Mouse (Mus musculus): ENCODE measurements around the gene Eps8l1. TPM values are rescaled to one million over a fixed set of nuclear protein-coding genes. Genes with fewer than 3 reads are reported as not detected.
A peak's percentile ranks its signal among the peaks of the same experiment; 100 is the strongest.

Gene Eps8l1
- polyA plus RNA-seq, 1 experiment from 2014 or later = 13.1 TPM

DNA sequence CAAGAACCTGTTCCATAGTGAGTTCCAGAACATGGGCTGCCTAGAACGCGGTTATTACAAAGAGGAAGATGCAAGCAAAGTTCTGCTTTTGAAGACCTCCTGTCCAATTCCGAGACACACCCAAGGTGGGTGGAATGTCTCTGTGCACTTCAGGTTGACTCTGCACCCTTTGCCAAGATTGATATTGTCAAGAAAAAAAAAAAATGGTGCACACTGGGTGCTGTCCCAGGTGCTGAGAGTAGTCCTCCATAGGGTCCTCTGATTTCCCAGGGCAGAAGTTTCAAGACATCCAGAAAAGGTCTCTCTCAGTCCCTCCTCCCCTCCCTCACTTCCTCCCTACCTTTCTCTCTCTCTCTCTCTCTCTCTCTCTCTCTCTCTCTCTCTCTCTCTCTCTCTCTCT lies 12.0 kb upstream of the Eps8l1 start:
- H3K9me3 ChIP-seq = no peaks in the 10 kb centered on the region
- no peaks in the 10 kb centered on the region for H3K36me3 ChIP-seq (replicated peaks)
- no peak overlapping the region for H3K4me2 ChIP-seq
- no peak for ATAC-seq (replicated peaks)
- H3K27me3 ChIP-seq (replicated peaks) = no peaks in the 10 kb centered on the region
- no peak overlapping the region for H3K27ac ChIP-seq
- WGBS = 87% methylated on average over 3 of the region's 3 CpGs
- no peak overlapping the region for H3K4me3 ChIP-seq
- peaks cover 7% of the 10 kb centered on the region for H3K4me1 ChIP-seq
- no peak overlapping the region for H3K9ac ChIP-seq

DNA sequence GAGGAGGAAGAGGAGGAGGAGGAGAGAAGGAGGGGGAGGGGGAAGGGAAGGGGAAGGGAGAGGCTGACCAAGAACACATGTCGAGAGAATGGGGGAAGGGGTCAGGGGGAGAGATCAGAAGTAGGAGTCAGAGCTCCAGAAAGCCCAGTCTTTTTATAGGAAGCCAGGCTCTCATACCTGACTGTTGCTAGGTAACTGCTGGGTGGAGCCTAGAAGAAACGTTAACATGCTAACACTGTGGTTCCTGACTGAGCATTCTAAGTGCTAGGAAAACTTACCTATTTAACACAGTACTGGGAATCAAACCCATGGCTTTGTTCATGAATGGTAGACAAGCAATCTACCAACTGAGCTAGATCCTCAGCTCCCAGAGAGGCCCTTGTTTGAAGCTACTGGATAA lies 11.3 kb upstream of the Eps8l1 start:
- H3K27me3 ChIP-seq (replicated peaks) = no peaks in the 10 kb centered on the region
- H3K4me2 ChIP-seq = no peak overlapping the region
- H3K4me1 ChIP-seq = peaks cover 7% of the 10 kb centered on the region
- H3K9ac ChIP-seq = no peak overlapping the region
- H3K36me3 ChIP-seq (replicated peaks) = no peaks in the 10 kb centered on the region
- no peaks in the 10 kb centered on the region for H3K9me3 ChIP-seq
- no peak overlapping the region for H3K4me3 ChIP-seq
- WGBS = 7% methylated on average over 2 of the region's 2 CpGs
- no peak for ATAC-seq (replicated peaks)
- no peak overlapping the region for H3K27ac ChIP-seq

DNA sequence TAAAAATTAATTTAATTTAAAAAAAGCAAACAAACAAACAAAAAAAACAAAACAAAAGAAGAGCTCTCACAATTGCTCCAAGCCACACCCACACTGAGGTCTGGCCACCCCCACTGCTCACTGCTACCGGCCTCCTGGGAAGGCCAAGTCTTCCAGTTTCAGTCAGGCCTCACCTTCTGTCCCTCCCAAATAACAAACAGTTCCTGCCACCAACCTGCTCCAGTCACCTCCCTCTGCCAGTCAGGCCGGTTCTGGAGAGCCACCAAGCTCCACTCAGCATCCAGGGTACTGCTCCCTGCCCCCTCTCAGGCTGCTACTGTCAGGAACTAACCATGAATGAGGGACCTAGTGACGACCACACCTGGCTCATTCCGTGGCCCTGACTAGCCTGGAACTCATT lies 7.8 kb upstream of the Eps8l1 start:
- no peak overlapping the region for H3K4me3 ChIP-seq
- WGBS = 41% methylated on average over 4 of the region's 4 CpGs
- H3K4me2 ChIP-seq = no peak overlapping the region
- no peaks in the 10 kb centered on the region for H3K4me1 ChIP-seq
- no peak overlapping the region for H3K9ac ChIP-seq
- H3K27ac ChIP-seq = no peak overlapping the region
- no peaks in the 10 kb centered on the region for H3K27me3 ChIP-seq (replicated peaks)
- H3K9me3 ChIP-seq = no peaks in the 10 kb centered on the region
- H3K36me3 ChIP-seq (replicated peaks) = no peaks in the 10 kb centered on the region
- ATAC-seq (replicated peaks) = no peak

DNA sequence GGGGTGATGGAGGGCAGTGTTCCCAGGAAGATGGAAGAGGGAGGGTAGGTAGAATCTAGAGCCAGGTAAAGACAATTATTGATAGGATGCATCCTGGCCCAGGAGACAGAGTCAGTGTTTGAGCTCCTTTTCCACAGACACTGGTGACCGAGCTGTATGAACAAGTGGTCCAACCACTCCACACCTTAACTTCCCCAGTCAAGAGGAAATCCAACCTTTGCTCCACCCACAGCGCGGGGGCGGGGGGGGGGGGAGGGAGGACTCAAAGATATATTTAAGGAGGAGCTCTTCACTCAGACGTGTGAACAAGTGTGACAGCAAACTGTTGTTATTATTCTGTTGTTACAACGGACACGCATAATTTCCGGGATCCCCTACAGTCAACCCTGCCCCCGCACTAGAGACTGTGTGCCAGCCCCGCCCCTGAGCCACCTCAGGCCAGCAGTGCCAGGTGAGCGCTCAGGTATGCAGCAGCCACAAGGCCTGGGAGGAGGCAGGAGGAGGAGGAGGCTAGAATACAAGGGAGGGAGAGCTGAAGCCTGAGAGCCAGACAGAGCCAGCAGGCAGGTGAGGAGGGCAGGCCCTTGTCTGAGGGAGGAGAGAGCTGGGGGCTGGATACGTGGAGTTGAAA lies 3.8 kb downstream of the Eps8l1 start:
- Histone ChIP-seq H3K4me1 (peaks cover 6% of the 10 kb centered on the region; the same call in 1 of the 2 replicates), H3K27me3 (replicated peaks) (no peaks in the 10 kb centered on the region; the same call in 1 of the 2 replicates), H3K4me2 (no peak overlapping the region), H3K36me3 (replicated peaks) (no peaks in the 10 kb centered on the region), H3K4me3 (no peak overlapping the region), H3K27ac (no peak overlapping the region), H3K9me3 (no peaks in the 10 kb centered on the region), H3K9ac (no peak overlapping the region)
- WGBS = 19% methylated on average over 11 of the region's 12 CpGs
- no peak for ATAC-seq (replicated peaks)

DNA sequence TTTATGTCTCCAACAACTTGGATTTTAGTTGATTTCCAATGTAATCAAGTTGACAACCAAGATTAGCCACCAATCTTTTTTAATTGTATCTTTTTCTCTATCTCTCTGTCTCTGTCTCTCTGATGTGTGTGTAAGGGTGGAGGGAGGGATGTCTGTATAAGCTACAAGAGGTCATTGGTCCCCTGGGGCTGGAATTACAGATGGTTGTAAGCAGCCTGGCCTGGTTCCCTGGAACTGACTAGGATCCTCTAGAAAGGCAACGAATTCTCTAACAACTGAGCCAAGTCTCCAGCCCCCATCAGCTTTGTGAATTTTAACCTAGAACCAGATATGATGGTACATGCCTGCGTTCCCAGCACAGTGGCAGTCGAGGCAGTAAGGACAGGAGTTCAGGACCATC lies 7.3 kb downstream of the Eps8l1 start:
- H3K9ac ChIP-seq = no peak overlapping the region
- H3K27ac ChIP-seq = no peak overlapping the region
- H3K27me3 ChIP-seq (replicated peaks) = peaks cover 16% of the 10 kb centered on the region
- peaks cover 14% of the 10 kb centered on the region for H3K4me1 ChIP-seq
- no peak for ATAC-seq (replicated peaks)
- no peak overlapping the region for H3K4me2 ChIP-seq
- H3K4me3 ChIP-seq = no peak overlapping the region
- 74% methylated on average over 3 of the region's 3 CpGs for WGBS
- no peaks in the 10 kb centered on the region for H3K36me3 ChIP-seq (replicated peaks)
- no peaks in the 10 kb centered on the region for H3K9me3 ChIP-seq

DNA sequence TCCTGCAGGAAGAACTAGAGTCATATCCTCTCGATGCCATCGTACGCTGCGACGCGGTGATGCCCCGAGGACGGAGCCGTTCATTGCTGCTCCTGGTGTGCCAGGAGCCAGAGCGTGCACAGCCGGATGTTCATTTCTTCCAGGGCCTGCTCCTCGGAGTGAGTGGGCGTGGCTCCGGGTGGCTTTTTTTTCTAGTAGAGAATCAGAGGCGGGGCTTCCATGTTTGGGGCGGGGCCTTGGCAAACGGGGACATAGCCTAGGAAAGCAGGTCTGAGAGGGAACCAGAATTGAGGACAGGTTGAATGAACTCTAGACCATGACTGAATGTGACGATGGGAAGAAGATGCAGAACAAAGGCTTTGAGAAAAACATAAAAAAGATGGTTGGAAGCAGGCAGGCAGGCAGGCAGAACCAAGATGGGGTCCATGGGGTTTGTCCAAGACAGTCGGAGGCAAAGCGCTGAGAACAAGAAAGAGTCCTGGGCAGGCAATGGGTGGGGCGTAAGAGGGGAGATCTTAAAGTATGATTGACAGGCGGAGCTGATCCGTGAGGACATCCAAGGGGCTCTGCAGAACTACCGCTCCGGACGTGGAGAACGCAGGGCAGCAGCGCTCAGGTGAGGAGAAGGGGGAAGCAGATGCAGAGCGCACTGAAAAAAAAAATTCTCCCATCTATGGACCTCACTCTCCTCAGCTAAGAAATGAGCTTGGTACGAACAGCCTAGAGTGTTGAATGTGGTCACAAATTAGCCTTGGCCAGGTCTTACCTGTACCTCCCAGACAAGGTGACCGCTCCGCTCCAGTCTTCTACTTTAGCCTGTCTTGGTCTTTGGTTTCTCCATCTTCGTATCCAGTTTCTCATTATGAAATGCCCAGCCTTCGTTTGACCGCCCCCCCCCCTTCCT lies 10.1 kb downstream of the Eps8l1 start:
- H3K27me3 ChIP-seq (replicated peaks) = peaks cover 38% of the 10 kb centered on the region
- ATAC-seq (replicated peaks) = peak; percentile 65
- peak overlapping the region; percentile 67 for H3K4me2 ChIP-seq
- H3K9ac ChIP-seq = peak overlapping the region; percentile 41
- H3K36me3 ChIP-seq (replicated peaks) = no peaks in the 10 kb centered on the region
- WGBS = 1% methylated on average over 34 of the region's 35 CpGs
- no peaks in the 10 kb centered on the region for H3K9me3 ChIP-seq
- peaks cover 14% of the 10 kb centered on the region for H3K4me1 ChIP-seq
- 0 out of 2 replicates have a peak overlapping the region, but pooled peaks have one; percentile 0 for H3K27ac ChIP-seq
- H3K4me3 ChIP-seq = peak overlapping the region; percentile 48

DNA sequence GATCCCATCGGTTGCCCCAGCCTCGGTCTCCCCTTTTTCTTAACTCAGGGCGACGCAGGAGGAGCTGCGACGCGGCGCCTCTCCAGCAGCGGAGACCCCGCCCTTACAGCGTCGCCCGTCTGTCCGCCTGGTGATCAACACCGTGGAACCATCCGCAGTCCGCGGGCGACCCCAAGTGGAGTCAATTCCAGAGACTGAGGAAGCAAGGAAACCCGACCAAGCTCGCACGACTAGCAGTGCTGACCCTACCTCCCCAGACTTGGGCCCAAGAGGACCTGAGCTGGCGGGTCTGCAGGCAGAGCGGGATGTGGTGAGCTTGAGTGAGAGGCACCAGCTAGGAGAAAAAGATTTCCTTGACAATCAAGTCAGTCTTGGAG lies 10.7 kb downstream of the Eps8l1 start:
- Histone ChIP-seq H3K4me1 (peaks cover 14% of the 10 kb centered on the region), H3K4me2 (peak overlapping the region; percentile 67), H3K36me3 (replicated peaks) (no peaks in the 10 kb centered on the region), H3K9ac (peak overlapping the region; percentile 41), H3K4me3 (peak overlapping the region; percentile 48), H3K9me3 (no peaks in the 10 kb centered on the region), H3K27me3 (replicated peaks) (peaks cover 42% of the 10 kb centered on the region), H3K27ac (no peak overlapping the region)
- ATAC-seq (replicated peaks) = peak; percentile 89
- WGBS = 1% methylated on average over 24 of the region's 24 CpGs

DNA sequence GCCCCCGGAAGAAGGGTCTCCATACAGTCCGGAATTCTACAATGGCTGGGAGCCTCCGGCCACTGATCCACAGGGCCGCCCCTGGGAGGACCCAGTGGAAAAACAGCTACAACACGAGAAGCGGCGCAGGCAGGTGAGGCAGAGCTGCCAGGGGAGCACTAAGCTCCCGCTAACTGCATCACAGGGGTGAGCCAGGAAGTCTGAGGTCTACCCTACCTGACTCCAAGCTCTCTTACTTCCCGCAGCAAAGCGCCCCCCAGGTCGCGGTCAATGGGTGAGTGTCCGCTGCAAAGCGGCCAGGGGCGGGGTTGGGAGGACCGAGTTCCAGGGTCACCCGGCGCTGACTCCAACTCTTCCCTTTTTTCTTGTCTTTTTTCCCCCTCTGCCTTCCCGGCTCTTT lies 13.5 kb downstream of the Eps8l1 start:
- H3K9me3 ChIP-seq = no peaks in the 10 kb centered on the region
- 6% methylated on average over 19 of the region's 19 CpGs for WGBS
- H3K4me3 ChIP-seq = no peak overlapping the region
- H3K27me3 ChIP-seq (replicated peaks) = peaks cover 46% of the 10 kb centered on the region
- no peaks in the 10 kb centered on the region for H3K36me3 ChIP-seq (replicated peaks)
- H3K9ac ChIP-seq = no peak overlapping the region
- H3K4me2 ChIP-seq = no peak overlapping the region
- H3K4me1 ChIP-seq = peaks cover 28% of the 10 kb centered on the region
- H3K27ac ChIP-seq = no peak overlapping the region
- ATAC-seq (replicated peaks) = no peak

DNA sequence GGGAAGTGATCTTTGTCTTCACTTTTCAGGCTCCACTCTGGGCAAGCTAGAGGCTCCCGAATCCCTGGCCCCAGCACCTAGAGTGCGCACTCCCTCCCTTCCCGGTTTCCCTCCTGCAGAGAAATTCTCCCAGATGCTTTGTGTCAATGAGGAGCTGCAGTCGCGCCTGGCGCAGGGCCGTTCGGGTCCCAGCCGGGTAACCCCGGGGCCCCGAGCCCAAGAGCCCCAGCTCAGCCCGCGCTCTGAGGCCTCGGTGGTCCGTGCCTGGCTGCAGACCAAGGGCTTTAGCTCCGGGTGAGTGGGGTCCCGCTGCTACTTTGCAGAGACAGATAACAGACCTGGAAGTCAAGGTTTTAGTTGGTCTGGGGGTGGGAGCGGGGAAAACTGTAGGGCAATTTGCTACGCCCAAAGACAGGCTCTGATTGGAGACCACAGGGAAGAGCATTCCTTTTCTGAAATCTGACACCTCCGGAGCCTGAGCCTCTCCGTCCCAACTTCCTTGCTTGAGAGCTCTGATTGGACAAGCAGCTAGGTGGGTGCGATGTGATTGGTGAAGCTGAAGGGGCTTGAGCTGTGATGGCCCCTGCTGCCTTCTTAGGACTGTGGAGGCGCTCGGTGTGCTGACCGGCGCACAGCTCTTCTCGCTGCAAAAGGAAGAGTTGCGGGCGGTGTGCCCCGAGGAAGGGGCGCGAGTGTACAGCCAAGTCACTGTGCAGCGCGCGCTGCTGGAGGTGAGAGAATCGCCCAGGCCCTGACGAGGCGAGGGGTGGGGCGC lies 17.7 kb downstream of the Eps8l1 start:
- peaks cover 18% of the 10 kb centered on the region for H3K4me1 ChIP-seq
- ATAC-seq (replicated peaks) = peak; percentile 94
- peak overlapping the region; percentile 60 for H3K27ac ChIP-seq
- H3K27me3 ChIP-seq (replicated peaks) = peaks cover 26% of the 10 kb centered on the region
- under 1% methylated on average over 39 of the region's 39 CpGs for WGBS
- H3K9ac ChIP-seq = peak overlapping the region; percentile 43
- peaks cover 17% of the 10 kb centered on the region; the same call in 1 of the 2 replicates for H3K36me3 ChIP-seq (replicated peaks)
- peak overlapping the region; percentile 44 for H3K4me3 ChIP-seq
- peak overlapping the region; percentile 86 for H3K4me2 ChIP-seq
- H3K9me3 ChIP-seq = no peaks in the 10 kb centered on the region

DNA sequence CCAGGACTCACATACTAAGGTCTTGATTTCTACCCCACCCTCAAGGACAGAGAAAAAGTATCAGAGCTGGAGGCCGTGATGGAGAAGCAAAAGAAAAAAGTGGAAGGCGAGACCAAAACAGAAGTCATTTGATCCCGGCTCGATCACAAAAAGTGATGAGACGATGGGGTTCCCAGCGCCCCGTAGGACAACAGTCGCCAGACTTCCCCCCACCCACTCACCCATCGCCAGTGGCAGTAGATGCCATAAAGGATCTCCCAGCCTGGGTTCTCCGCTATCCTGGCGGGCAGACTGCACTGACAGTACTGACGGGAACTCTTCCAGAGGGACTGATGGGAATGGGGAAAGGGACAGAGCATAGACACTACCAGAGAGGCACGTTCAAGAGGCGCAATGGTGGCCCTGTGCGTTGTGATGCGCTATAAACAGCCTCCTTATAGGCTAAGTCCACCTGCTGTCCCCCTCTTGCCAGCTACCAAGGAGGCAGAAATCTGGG lies 18.4 kb downstream of the Eps8l1 start:
- Histone ChIP-seq H3K4me1 (peaks cover 18% of the 10 kb centered on the region), H3K36me3 (replicated peaks) (peaks cover 23% of the 10 kb centered on the region), H3K27ac (peak overlapping the region; percentile 60; the same call in 1 of the 2 replicates), H3K4me3 (peak overlapping the region; percentile 44), H3K4me2 (peak overlapping the region; percentile 86), H3K27me3 (replicated peaks) (peaks cover 20% of the 10 kb centered on the region), H3K9ac (peak overlapping the region; percentile 43), H3K9me3 (no peaks in the 10 kb centered on the region)
- 3% methylated on average over 16 of the region's 16 CpGs for WGBS
- ATAC-seq (replicated peaks) = peak; percentile 15

DNA sequence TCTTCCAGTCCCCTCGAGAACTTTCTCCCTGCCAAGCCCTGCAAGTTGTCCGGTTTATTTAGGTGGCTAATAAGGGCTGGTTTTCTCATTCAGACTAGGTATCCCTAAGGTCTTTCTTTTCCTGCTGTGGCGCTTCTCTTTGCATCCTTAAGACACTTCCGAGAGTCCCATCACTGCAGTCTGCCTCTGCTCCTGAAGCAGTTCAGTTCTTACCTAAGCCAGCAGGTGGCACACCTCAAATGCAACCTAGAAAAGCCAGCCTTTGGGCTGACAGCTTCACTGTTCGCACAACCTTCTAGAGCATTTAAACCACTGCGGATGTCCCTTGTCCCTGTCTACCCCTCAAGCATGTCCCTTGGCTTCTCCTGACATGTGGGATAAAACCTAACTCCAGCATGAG lies 19.2 kb downstream of the Eps8l1 start:
- peaks cover 31% of the 10 kb centered on the region for H3K36me3 ChIP-seq (replicated peaks)
- no peak overlapping the region for H3K27ac ChIP-seq
- no peak overlapping the region for H3K4me3 ChIP-seq
- no peak overlapping the region for H3K9ac ChIP-seq
- WGBS = 27% methylated on average over 6 of the region's 6 CpGs
- H3K27me3 ChIP-seq (replicated peaks) = peaks cover 14% of the 10 kb centered on the region
- no peak for ATAC-seq (replicated peaks)
- H3K4me2 ChIP-seq = no peak overlapping the region
- H3K4me1 ChIP-seq = peaks cover 18% of the 10 kb centered on the region
- no peaks in the 10 kb centered on the region for H3K9me3 ChIP-seq

DNA sequence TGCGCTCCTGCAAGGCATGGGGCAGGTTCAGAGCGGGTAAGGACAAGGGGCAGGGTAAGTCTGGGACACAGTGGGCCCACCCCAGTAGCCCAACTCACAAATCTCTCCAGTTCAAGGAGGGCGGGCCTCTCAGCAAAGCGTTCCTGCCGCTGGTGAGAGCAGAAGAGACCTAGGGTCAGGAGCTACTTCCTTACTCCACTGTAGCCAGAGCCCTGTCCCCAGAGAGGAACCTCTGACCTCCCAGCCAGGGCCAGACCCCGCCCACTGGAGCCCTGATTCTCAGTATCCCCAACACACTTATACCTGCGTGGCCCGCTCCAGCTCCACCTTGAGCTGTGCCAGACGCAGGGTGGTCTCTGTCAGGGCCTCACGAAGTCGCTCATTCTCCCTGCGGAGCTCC lies 21.8 kb downstream of the Eps8l1 start:
- Histone ChIP-seq H3K4me1 (peaks cover 18% of the 10 kb centered on the region), H3K36me3 (replicated peaks) (peaks cover 36% of the 10 kb centered on the region), H3K4me3 (no peak overlapping the region), H3K27me3 (replicated peaks) (no peaks in the 10 kb centered on the region; the same call in 1 of the 2 replicates), H3K4me2 (no peak overlapping the region), H3K9ac (no peak overlapping the region), H3K9me3 (no peaks in the 10 kb centered on the region), H3K27ac (no peak overlapping the region)
- ATAC-seq (replicated peaks) = no peak
- WGBS = 92% methylated on average over 12 of the region's 12 CpGs

Measured in midbrain, embryonic 15.5 days (tissue).